Mouse (Mus musculus) forebrain, embryonic 16.5 days (tissue): Measurements from ENCODE around the gene Cyp4a14. TPM values are rescaled to one million over a fixed set of nuclear protein-coding genes. Genes with fewer than 3 reads are reported as not detected.

ENCODE experiments used
- ATAC-seq: fragments of 200-750 bp; cut with Nextera tagmentation; 2 replicates; pipeline ENCODE4 v1.8.0; 2017; ENCODE audit warnings: mild to moderate bottlenecking, moderate library complexity
- H3K27ac ChIP-seq: fragments of 300-500 bp; sonication (generic); 2 replicates; pipeline ENCODE4 v1.5.1; 2014; ENCODE audit warnings: low read length, control low read depth
- H3K27me3 ChIP-seq: fragments of 300-500 bp; sonication (generic); replicated peaks from 2 replicates; pipeline ENCODE4 v1.6.1; 2014; ENCODE audit warnings: low read length; ENCODE audit not compliant: control insufficient read depth, insufficient read depth
- H3K36me3 ChIP-seq: fragments of 300-500 bp; sonication (generic); 2 replicates; pipeline ENCODE4 v1.6.1; 2014; ENCODE audit not compliant: control insufficient read depth, insufficient read depth
- H3K4me1 ChIP-seq: fragments of 300-500 bp; sonication (generic); replicated peaks from 2 replicates; pipeline ENCODE4 v1.6.1; 2014; ENCODE audit warnings: low read length; ENCODE audit not compliant: control insufficient read depth, insufficient read depth
- H3K4me2 ChIP-seq: fragments of 300-500 bp; sonication (generic); 2 replicates; pipeline ENCODE4 v1.6.1; 2014; ENCODE audit warnings: mild to moderate bottlenecking, low read length, control low read depth
- H3K4me3 ChIP-seq: fragments of 300-500 bp; sonication (generic); replicated peaks from 2 replicates; pipeline ENCODE4 v1.5.1; 2014; ENCODE audit warnings: mild to moderate bottlenecking, low read length, control low read depth
- H3K9ac ChIP-seq: fragments of 300-500 bp; sonication (generic); replicated peaks from 2 replicates; pipeline ENCODE4 v1.6.1; 2014; ENCODE audit warnings: low read depth, low read length, control low read depth
- H3K9me3 ChIP-seq: fragments of 300-500 bp; sonication (generic); 2 replicates; pipeline ENCODE4 v1.6.1; 2016; ENCODE audit warnings: low read length; ENCODE audit not compliant: control insufficient read depth
- WGBS: fragments of 180-500 bp; shearing (Covaris S2); extraction: QIAGEN DNeasy Blood & Tissue Kit; methylation state at CpG from one replicate; pipeline ENCODE4 v1.1.7; 2014; 5-methylcytosine and 5-hydroxymethylcytosine counted together
- polyA plus RNA-seq: library from polyadenylated mRNA; unstranded; fragments of >200 nt; fragmentation: Nextera tagmentation; extraction: Ambion mirVana; gene quantifications from 2 replicates; pipeline ENCODE4 v1.2.1, GENCODE M21; 2015

The Cyp4a14 gene
- polyA plus RNA-seq, 1 experiment from 2014 or later = not detected

DNA sequence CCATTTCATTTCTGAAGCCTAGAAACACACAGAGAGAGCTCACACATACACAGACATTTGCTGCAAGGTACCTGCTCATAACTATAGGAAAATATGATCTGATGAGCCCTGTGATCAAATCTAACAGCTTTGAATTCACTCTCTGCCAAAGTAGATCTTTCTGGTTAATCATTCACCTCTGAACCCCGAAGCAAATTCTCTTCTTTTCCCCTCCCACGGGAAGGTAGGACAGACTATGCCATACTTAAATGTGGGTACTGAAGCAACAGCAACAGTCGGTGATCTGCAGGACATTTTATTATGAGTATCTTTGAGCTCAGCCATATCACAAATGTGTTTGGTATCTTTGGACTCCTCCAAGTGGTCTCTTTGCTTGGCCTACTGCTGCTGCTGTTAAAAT is 43.6 kb downstream of the Cyp4a14 start, which contains the start of gene Cyp4a30b:
TSS of gene Cyp4a30b (plus strand) at position 301 of the 400 bp plus-strand sequence.
- no peak within 1 kb of the TSS for H3K27ac ChIP-seq
- H3K9me3 ChIP-seq = no peaks in the 10 kb centered on the region
- no peak within 1 kb of the TSS for H3K4me2 ChIP-seq
- no peaks in the 10 kb centered on the region for H3K27me3 ChIP-seq
- 78% methylated on average over 3 of the region's 3 CpGs for WGBS
- H3K4me1 ChIP-seq = no peaks in the 10 kb centered on the region
- H3K9ac ChIP-seq = no peak within 1 kb of the TSS
- ATAC-seq = no peak
- no peaks in the 10 kb centered on the region for H3K36me3 ChIP-seq
- H3K4me3 ChIP-seq = no peak within 1 kb of the TSS

DNA sequence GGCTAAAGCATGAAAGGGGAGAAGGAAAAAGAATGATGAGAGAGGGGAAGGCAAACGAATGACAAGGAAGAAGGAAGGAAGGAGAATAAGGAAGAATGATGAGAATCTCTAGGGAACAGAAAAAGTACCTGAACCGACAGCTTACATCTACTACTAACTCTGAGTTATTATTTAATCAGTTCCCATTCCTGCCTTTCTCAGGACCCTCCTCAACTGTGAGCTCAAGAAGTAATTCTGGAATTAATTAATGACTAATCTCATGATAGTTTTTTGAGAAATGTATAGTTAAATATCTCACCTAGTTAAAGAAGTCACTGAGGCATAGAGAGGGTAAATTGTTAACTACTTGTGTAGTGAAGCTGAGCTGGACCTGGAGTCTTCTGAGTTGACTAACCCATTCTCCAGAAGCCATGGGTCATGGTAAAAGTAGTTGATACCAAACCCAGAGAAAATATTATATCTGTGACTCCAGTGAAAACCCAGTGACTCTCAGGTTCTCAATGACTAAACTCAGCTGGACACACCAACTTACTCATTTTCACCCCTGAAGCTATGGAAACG is 45.3 kb downstream of the Cyp4a14 start:
- no peak overlapping the region for H3K4me3 ChIP-seq
- no peak overlapping the region for H3K27ac ChIP-seq
- no peaks in the 10 kb centered on the region for H3K36me3 ChIP-seq
- no peak for ATAC-seq
- H3K27me3 ChIP-seq = no peaks in the 10 kb centered on the region
- no peaks in the 10 kb centered on the region for H3K9me3 ChIP-seq
- 76% methylated on average over 3 of the region's 3 CpGs for WGBS
- H3K4me1 ChIP-seq = no peaks in the 10 kb centered on the region
- H3K4me2 ChIP-seq = no peak overlapping the region
- H3K9ac ChIP-seq = no peak overlapping the region

Other genes starting within 250 kb of the Cyp4a14 start
- gene Cyp4a12a, start 197.1 kb downstream of the Cyp4a14 start, polyA plus RNA-seq = not detected in 2 replicates
- gene Cyp4a12b, start 84.5 kb downstream of the Cyp4a14 start, polyA plus RNA-seq = not detected in 2 replicates
- gene Cyp4a30b, start 43.5 kb downstream of the Cyp4a14 start, polyA plus RNA-seq = not detected in 2 replicates
- gene Cyp4a10, start 22.1 kb upstream of the Cyp4a14 start, polyA plus RNA-seq = not detected in 2 replicates
- gene Cyp4a31, start 67.5 kb upstream of the Cyp4a14 start, polyA plus RNA-seq = not detected in 2 replicates
- not detected in 2 replicates for gene Cyp4a32, start 104.8 kb upstream of the Cyp4a14 start, polyA plus RNA-seq
- gene Cyp4b1, start 151.6 kb upstream of the Cyp4a14 start, polyA plus RNA-seq = 0.41 and 0.42 TPM in 2 replicates
- gene Efcab14, start 241.6 kb upstream of the Cyp4a14 start, polyA plus RNA-seq = 18.1 and 20.7 TPM in 2 replicates